Mouse (Mus musculus): Measurements from ENCODE around the gene Rps7. TPM values are rescaled to one million over a fixed set of nuclear protein-coding genes. Genes with fewer than 3 reads are reported as not detected.

Gene Rps7
- polyA plus RNA-seq, 1 experiment from 2014 or later = 537 TPM

Small RNA genes within 50 kb of the gene (microRNA-seq; reads per million reads assigned to microRNA genes)
- gene Mir6937 = not detected

Other genes starting within 250 kb of the Rps7 start
- 0.33 TPM in 1 of 2 replicates, not detected in the other for gene Dcdc2c, start 83.6 kb downstream of the Rps7 start, polyA plus RNA-seq (2014; fragmentation: Nextera tagmentation; extraction: Ambion mirVana)
- gene Allc, start 53.4 kb downstream of the Rps7 start, polyA plus RNA-seq (2014; fragmentation: Nextera tagmentation; extraction: Ambion mirVana) = not detected in 2 replicates
- 0.80 and 0.94 TPM in 2 replicates for gene Colec11, start 12.6 kb downstream of the Rps7 start, polyA plus RNA-seq (2014; fragmentation: Nextera tagmentation; extraction: Ambion mirVana)
- gene Rnaseh1, start 13.6 kb upstream of the Rps7 start, polyA plus RNA-seq (2014; fragmentation: Nextera tagmentation; extraction: Ambion mirVana) = 19.5 and 21.7 TPM in 2 replicates
- 25.4 and 26.7 TPM in 2 replicates for gene Adi1, start 39.3 kb upstream of the Rps7 start, polyA plus RNA-seq (2014; fragmentation: Nextera tagmentation; extraction: Ambion mirVana)
- gene Trappc12, start 114.5 kb upstream of the Rps7 start, polyA plus RNA-seq (2014; fragmentation: Nextera tagmentation; extraction: Ambion mirVana) = 43.6 and 46.9 TPM in 2 replicates
- gene Eipr1, start 115.8 kb upstream of the Rps7 start, polyA plus RNA-seq (2014; fragmentation: Nextera tagmentation; extraction: Ambion mirVana) = 72.5 and 77.3 TPM in 2 replicates